Mouse (Mus musculus) hindbrain, embryonic 16.5 days (tissue): ENCODE results near the gene Fyn. TPM values are rescaled to one million over a fixed set of nuclear protein-coding genes. Genes with fewer than 3 reads are reported as not detected.
A peak's percentile ranks its signal among the peaks of the same experiment; 100 is the strongest.

Source experiments
- ATAC-seq: fragments of 200-750 bp; cut with Nextera tagmentation; 2 replicates; pipeline ENCODE4 v1.8.0; 2017; ENCODE audit warnings: moderate TSS enrichment, moderate library complexity
- H3K27ac ChIP-seq: fragments of 300-500 bp; sonication (generic); 2 replicates; pipeline ENCODE4 v1.5.1; 2014; ENCODE audit warnings: low read depth, mild to moderate bottlenecking, control low read depth, low read length, moderate library complexity
- H3K27me3 ChIP-seq: fragments of 300-500 bp; sonication (generic); replicated peaks from 2 replicates; pipeline ENCODE4 v1.6.1; 2014; ENCODE audit warnings: low read length; ENCODE audit not compliant: control insufficient read depth, insufficient read depth
- H3K36me3 ChIP-seq: fragments of 300-500 bp; sonication (generic); 2 replicates; pipeline ENCODE4 v1.6.1; 2014; ENCODE audit warnings: mild to moderate bottlenecking, low read length, moderate library complexity, mixed read lengths; ENCODE audit not compliant: control insufficient read depth, insufficient read depth
- H3K4me1 ChIP-seq: fragments of 300-500 bp; sonication (generic); 2 replicates; pipeline ENCODE4 v1.6.1; 2014; ENCODE audit warnings: low read depth, low read length; ENCODE audit not compliant: control insufficient read depth, insufficient read depth
- H3K4me2 ChIP-seq: fragments of 300-500 bp; sonication (generic); 2 replicates; pipeline ENCODE4 v1.6.1; 2014; ENCODE audit warnings: mild to moderate bottlenecking, low read length, control low read depth, moderate library complexity
- H3K4me3 ChIP-seq: fragments of 300-500 bp; sonication (generic); 2 replicates; pipeline ENCODE4 v1.5.1; 2014; ENCODE audit warnings: mild to moderate bottlenecking, low read length, control low read depth, moderate library complexity
- H3K9ac ChIP-seq: fragments of 300-500 bp; sonication (generic); 2 replicates; pipeline ENCODE4 v1.6.1; 2014; ENCODE audit warnings: low read depth, mild to moderate bottlenecking, control low read depth, low read length, moderate library complexity
- H3K9me3 ChIP-seq: fragments of 300-500 bp; sonication (generic); 2 replicates; pipeline ENCODE4 v1.6.1; 2014; ENCODE audit warnings: mild to moderate bottlenecking, low read length, moderate library complexity; ENCODE audit not compliant: control insufficient read depth
- WGBS: fragments of 180-500 bp; shearing (Covaris S2); extraction: QIAGEN DNeasy Blood & Tissue Kit; methylation state at CpG from one replicate; pipeline ENCODE4 v1.1.7; 2014; 5-methylcytosine and 5-hydroxymethylcytosine counted together
- polyA plus RNA-seq: library from polyadenylated mRNA; unstranded; fragments of >200 nt; fragmentation: Nextera tagmentation; extraction: Ambion mirVana; gene quantifications from 2 replicates; pipeline ENCODE4 v1.2.1, GENCODE M21; 2015

The Fyn gene
- polyA plus RNA-seq, 1 experiment from 2014 or later: 74.9 TPM

DNA sequence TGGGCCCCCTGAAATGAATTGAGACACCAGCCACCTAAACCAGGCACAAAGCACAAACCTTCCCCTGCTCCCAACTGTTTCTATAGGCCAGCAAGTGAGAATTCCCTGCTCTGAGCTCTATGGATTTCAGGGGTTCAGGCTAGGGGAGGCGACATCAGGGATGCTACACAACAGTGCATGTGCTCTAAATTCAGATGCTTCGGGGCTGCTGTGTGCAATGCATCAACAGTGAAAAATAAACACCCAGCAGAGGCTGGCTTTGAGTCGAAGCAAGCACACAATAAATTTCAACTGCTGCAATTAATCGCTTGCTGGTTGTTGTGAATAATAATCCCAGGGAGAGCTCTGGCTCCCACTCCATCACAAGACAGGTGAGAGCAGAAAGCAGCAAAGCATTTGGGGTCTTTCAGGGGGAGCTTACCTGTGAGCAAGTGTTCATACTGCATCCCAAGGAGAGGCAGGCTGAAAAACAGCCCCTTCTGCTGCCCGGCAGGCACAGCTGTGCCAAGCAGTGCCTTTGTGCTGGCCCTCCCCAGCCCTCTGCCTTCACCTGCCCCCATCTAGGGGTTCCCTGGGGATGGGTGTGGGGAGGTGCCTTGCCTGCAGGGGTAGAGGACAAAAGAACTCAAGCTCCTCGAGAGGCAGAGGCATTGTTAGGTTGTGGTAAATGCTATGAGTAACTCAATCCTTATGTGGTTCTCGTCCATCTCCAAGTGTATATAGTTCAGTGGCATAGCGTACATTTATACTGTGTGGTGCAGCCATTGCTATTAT is 219.5 kb downstream of the Fyn start:
- H3K36me3 ChIP-seq: no peaks in the 10 kb centered on the region
- 38% methylated on average over 8 of the region's 8 CpGs for WGBS
- H3K9me3 ChIP-seq: no peaks in the 10 kb centered on the region; the same call in 1 of the 2 replicates
- no peaks in the 10 kb centered on the region for H3K27me3 ChIP-seq
- H3K4me1 ChIP-seq: peaks cover 21% of the 10 kb centered on the region
- peak; percentile 49 for ATAC-seq
- no peak overlapping the region for H3K4me3 ChIP-seq
- peak overlapping the region; percentile 33; the same call in 1 of the 2 replicates for H3K9ac ChIP-seq
- H3K27ac ChIP-seq: peak overlapping the region; percentile 68
- H3K4me2 ChIP-seq: no peak overlapping the region

DNA sequence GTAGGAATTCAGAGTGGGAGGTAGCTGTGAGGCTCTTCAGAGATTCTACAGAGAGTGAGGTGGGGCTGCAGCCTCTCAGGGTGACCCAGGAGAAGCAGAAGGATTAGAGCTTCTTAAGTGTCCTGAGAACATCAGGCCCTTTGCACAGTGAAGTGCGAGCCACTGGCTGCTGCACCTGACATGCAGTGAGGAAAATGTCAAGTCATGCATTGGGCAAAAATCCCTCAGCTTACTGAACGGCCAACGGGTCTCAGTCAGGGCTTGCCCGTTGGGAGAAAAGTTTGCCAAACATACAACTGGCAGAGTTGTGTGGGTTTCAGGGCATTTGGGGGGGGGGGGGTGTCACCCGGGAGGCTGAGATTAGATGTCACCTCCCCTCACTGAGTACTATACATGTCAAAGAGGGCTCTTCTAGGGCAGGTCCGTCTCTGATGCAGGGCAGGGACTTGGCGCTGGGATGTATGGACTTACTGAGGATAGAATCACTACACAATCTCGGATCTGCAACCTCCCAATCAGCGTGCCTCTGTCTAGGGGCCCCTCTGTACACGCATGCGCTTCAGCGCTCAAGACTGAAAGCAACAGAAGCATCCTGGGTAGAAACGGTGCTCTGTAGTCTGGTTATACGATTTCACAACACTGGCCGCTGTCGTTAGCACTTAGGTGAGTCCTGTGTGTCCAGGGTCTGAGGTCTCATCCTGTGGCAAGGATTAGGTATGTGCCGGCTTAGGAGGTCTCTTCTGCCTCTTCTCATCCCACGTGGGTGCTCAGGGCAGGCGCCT is 221.3 kb downstream of the Fyn start:
- WGBS: 81% methylated on average over 19 of the region's 19 CpGs
- Histone ChIP-seq H3K4me1 (peaks cover 21% of the 10 kb centered on the region), H3K9ac (no peak overlapping the region), H3K27me3 (no peaks in the 10 kb centered on the region), H3K36me3 (no peaks in the 10 kb centered on the region), H3K4me2 (no peak overlapping the region), H3K9me3 (no peaks in the 10 kb centered on the region; the same call in 1 of the 2 replicates), H3K4me3 (no peak overlapping the region), H3K27ac (no peak overlapping the region)
- no peak for ATAC-seq

DNA sequence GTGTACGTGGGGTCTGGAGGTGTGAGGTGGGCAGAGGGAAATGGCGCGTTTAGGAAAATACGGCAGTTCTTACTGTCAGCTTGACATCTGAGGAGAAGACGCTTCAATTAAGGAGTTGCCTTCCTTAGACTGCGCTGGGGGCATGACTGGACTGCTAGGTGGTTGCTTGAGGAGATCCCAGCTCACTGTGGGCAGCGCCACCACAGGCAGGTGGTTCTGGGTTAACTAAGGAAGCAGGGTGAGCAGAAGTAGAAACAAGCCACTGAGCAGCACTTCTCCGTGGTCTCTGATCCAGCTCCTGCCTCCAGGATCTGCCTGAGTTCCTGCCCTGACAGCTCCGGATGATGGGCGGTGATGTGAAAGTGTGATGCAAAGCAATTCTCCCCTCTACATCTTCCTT is 222.0 kb downstream of the Fyn start:
- Histone ChIP-seq H3K27ac (no peak overlapping the region), H3K4me3 (no peak overlapping the region), H3K9me3 (no peaks in the 10 kb centered on the region; the same call in 1 of the 2 replicates), H3K9ac (no peak overlapping the region), H3K27me3 (no peaks in the 10 kb centered on the region), H3K36me3 (no peaks in the 10 kb centered on the region), H3K4me1 (peaks cover 23% of the 10 kb centered on the region), H3K4me2 (no peak overlapping the region)
- WGBS: 86% methylated on average over 10 of the region's 10 CpGs
- ATAC-seq: no peak

DNA sequence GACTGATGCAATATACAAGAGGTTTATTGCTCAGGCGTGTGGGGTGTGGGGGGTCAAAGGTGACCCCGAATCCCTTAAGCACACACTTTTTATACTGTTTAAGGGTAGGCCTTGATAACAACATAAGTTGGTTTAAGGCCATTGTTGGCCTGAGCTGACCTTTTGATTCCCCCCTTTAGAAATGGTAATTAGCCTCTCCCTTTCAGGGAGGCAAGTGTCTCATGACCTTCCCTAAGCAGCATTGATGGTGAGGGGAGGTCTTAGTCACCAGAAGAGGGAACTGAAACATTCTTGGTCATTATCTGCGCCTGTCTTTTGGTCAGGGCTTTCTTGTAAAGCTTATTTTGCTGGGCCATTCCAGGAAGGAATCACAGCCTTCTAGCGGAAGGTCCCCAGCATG is 223.8 kb downstream of the Fyn start:
- Histone ChIP-seq H3K9ac (no peak overlapping the region), H3K4me3 (no peak overlapping the region), H3K36me3 (no peaks in the 10 kb centered on the region), H3K4me2 (no peak overlapping the region), H3K27ac (no peak overlapping the region), H3K4me1 (peaks cover 29% of the 10 kb centered on the region), H3K27me3 (no peaks in the 10 kb centered on the region), H3K9me3 (no peaks in the 10 kb centered on the region; the same call in 1 of the 2 replicates)
- ATAC-seq: no peak
- 61% methylated on average over 4 of the region's 4 CpGs for WGBS

DNA sequence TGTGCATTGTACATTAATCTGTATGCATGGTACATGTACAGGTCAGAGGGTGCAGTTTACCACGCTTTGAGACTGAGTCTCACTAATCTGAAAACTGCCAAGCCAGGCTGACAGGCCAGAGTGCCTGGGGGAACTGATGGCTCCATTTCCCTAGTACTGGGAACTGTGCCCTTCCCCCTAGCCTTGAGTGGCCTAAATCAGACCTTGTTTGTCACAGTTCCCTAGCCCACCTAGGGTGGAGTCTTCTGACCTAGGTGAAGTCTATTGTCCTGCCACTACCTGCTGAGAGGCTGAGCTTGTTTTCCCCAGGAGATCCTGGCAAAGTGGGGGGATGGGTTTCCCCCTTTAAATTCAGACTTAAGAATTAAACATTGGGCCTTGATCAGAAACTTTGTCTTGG is 226.1 kb downstream of the Fyn start:
- H3K9me3 ChIP-seq: no peaks in the 10 kb centered on the region; the same call in 1 of the 2 replicates
- peaks cover 20% of the 10 kb centered on the region for H3K4me1 ChIP-seq
- no peak overlapping the region for H3K27ac ChIP-seq
- no peak for ATAC-seq
- no peak overlapping the region for H3K9ac ChIP-seq
- no peak overlapping the region for H3K4me2 ChIP-seq
- no peak overlapping the region for H3K4me3 ChIP-seq
- WGBS: 57% methylated on average over 1 of the region's 1 CpGs
- no peaks in the 10 kb centered on the region for H3K27me3 ChIP-seq
- no peaks in the 10 kb centered on the region for H3K36me3 ChIP-seq

DNA sequence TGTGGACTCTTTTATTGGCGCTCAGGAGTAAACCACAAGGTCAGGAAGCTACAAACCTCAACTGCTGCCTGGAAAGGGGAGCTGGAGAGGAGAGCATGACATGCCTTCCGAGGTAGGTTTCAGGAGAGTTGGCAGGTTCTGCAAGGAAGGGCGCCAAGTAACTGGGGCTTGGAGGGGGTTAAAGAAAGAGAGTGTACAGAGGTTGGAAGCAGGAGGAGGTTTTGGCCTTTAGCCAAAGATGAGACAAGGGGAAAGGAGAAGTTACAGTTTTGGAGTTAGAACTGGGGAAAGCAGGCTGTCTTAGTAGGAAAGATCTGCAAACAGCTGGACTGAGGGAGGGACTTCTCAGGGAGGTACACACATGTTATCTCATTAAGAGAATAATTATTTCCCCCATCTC is 227.2 kb downstream of the Fyn start:
- H3K27ac ChIP-seq: no peak overlapping the region
- no peak overlapping the region for H3K4me2 ChIP-seq
- no peaks in the 10 kb centered on the region for H3K27me3 ChIP-seq
- peaks cover 20% of the 10 kb centered on the region for H3K4me1 ChIP-seq
- no peak for ATAC-seq
- no peak overlapping the region for H3K4me3 ChIP-seq
- H3K9ac ChIP-seq: no peak overlapping the region
- H3K36me3 ChIP-seq: no peaks in the 10 kb centered on the region
- no peaks in the 10 kb centered on the region; the same call in 1 of the 2 replicates for H3K9me3 ChIP-seq
- 64% methylated on average over 3 of the region's 3 CpGs for WGBS

DNA sequence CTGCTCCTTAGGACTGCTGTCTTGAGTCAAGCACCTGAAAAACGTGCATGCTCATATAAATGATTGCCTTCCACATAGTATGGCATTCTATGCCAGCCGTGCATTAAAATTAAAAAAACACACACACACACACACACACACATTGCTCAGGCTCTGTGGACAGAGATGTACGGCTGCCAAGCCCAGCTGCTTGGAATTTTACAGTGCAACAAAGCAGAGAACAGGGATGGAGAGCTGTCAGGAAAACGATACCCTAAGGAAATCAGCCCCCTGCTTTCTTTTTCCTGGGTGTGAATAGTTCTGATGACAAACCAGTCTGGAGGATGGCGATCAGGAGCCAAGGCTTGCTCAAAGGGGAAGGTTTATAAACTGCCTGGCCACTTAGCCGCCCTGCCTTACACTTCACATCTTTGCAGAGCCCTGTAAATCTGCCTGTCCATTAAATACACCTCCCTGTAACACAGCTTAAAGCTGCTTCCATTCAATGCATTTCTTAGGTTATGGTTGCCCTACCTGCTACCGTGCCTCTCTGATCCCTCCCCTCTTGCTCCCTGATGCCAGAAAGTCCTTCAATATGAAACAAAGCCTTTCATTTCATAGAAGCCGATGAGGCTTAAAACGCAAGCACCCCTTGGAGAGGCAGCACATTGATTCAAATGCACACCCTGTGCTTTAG is 228.6 kb downstream of the Fyn start:
- H3K9me3 ChIP-seq: no peaks in the 10 kb centered on the region; the same call in 1 of the 2 replicates
- H3K27me3 ChIP-seq: no peaks in the 10 kb centered on the region
- no peaks in the 10 kb centered on the region for H3K36me3 ChIP-seq
- H3K27ac ChIP-seq: peak overlapping the region; percentile 66
- H3K9ac ChIP-seq: peak overlapping the region; percentile 31
- WGBS: 25% methylated on average over 9 of the region's 9 CpGs
- peaks cover 20% of the 10 kb centered on the region for H3K4me1 ChIP-seq
- 0 out of 2 replicates have a peak, but pooled peaks have one; percentile 37 for ATAC-seq
- H3K4me3 ChIP-seq: no peak overlapping the region
- H3K4me2 ChIP-seq: no peak overlapping the region

DNA sequence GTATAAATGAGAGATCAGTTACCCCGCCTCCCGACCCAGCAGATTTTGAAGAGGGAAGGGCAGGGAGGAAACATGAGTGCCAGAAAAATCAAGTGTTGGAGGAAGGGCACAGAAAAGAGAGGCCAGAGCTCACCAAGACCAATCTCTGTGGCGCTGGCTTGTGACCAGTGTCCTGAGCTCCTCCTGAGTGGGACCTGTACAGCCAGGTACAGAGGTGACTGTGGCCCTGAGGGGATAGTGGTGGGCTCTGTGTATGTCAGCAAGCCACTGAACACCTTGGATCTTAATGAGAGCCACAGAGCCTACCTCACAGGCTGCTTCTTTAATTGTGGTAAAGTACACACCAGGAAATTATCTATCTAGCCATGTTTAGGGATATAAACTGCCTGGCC is 229.1 kb downstream of the Fyn start:
- peak; percentile 38; the same call in 1 of the 2 replicates for ATAC-seq
- Histone ChIP-seq H3K9me3 (no peaks in the 10 kb centered on the region; the same call in 1 of the 2 replicates), H3K9ac (peak overlapping the region; percentile 31; the same call in 1 of the 2 replicates), H3K4me1 (peaks cover 20% of the 10 kb centered on the region), H3K27me3 (no peaks in the 10 kb centered on the region), H3K4me2 (no peak overlapping the region), H3K4me3 (no peak overlapping the region), H3K36me3 (no peaks in the 10 kb centered on the region), H3K27ac (peak overlapping the region; percentile 66)
- WGBS: 41% methylated on average over 3 of the region's 3 CpGs

DNA sequence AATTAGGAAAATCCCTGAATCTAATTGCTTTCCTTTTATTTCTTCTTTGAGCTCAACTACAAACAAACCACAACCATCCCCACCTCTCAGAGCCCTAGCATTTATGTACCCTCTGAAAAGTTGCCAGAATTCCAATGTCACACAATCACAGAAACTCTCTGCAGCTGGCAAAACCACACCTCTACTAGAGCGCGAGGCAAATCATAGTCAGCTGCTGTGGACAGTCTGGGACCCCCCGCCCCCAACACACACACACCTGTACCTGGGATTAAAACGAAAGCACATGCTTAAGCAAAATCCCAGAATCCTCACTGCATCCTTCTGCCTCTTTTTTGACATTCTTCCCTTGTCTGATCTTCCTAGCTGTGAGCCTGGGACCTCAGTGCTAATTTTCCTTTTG is 230.9 kb downstream of the Fyn start:
- WGBS: 83% methylated on average over 4 of the region's 4 CpGs
- H3K9ac ChIP-seq: no peak overlapping the region
- H3K4me3 ChIP-seq: no peak overlapping the region
- no peaks in the 10 kb centered on the region for H3K27me3 ChIP-seq
- peaks cover 20% of the 10 kb centered on the region for H3K4me1 ChIP-seq
- no peaks in the 10 kb centered on the region; the same call in 1 of the 2 replicates for H3K9me3 ChIP-seq
- no peak for ATAC-seq
- no peak overlapping the region for H3K4me2 ChIP-seq
- H3K36me3 ChIP-seq: no peaks in the 10 kb centered on the region
- no peak overlapping the region for H3K27ac ChIP-seq
